In genomic region chr17:86277999-86278526, GRCm38 (mm10) we compare ENCODE assay signal across 13 mouse cellular contexts.
DNase-seq lines count a peak whose midpoint lies in the region; ATAC-seq and TF ChIP-seq lines count a peak whose summit lies in the region.
"Had no signal": no experiment of that assay in that cellular context is flagged by ENCODE, and none has a peak within 500 bp of the region (broad histone marks: within the 10 kb centered on the region; RNA-seq: fewer than 3 reads in every experiment).

No protein-coding gene starts in this region.

- WGBS in embryonic facial prominence, embryonic 14.5 days, result 79% methylated on average over 5 of the region's 5 CpGs
- WGBS in lung, postnatal 0 days, result 58% methylated on average over 5 of the region's 5 CpGs

- DNase-seq in thymus, postnatal 14 days, result peak; percentile 16
- DNase-seq in thymus, postnatal 4 days, result no peak
- no peak for DNase-seq in embryonic facial prominence, embryonic 14.5 days (ENCODE audit: low spot score)
- peak; percentile 13 for DNase-seq in lung, postnatal 0 days (ENCODE audit: low spot score)
- peak; percentile 31 for DNase-seq in splenic B cell, adult 2 months (ENCODE audit: low read depth, low spot score)
- no peak for DNase-seq in urinary bladder, adult 2 months (ENCODE audit: low spot score)
- no peak for DNase-seq in adrenal gland, postnatal 14 days
- no peak for DNase-seq in right cerebral cortex, postnatal 25 days
- DNase-seq: adrenal gland, postnatal 25 days; heart, postnatal 36 days; kidney, adult 9 months; lung, embryonic 14.5 days had no signal

- ATAC-seq in embryonic facial prominence, embryonic 14.5 days (ENCODE audit: low read depth), result no peak
- ATAC-seq in lung, postnatal 0 days, result peak; percentile 41; the same call in 1 of the 2 replicates
- ATAC-seq: midbrain, embryonic 15.5 days had no signal

- TF ChIP-seq EP300 in lung, postnatal 0 days (IDR thresholded peaks at IDR 0.05), result 0 out of 2 replicates have a peak, but pooled peaks have one; percentile 28

- no peaks in the 10 kb centered on the region for H3K36me3 ChIP-seq in embryonic facial prominence, embryonic 14.5 days (ENCODE audit: control insufficient read depth, insufficient read depth, low read length)
- H3K36me3 ChIP-seq in lung, postnatal 0 days (ENCODE audit: insufficient read depth, low read length), result no peaks in the 10 kb centered on the region
- no peaks in the 10 kb centered on the region for H3K36me3 ChIP-seq in splenic B cell, adult 2 months (ENCODE audit: control insufficient read depth, insufficient read depth, low read length, poor library complexity, severe bottlenecking)
- H3K36me3 ChIP-seq: midbrain, embryonic 15.5 days had no signal

- H3K4me2 ChIP-seq in embryonic facial prominence, embryonic 14.5 days (ENCODE audit: low read depth, low read length), result no peak overlapping the region
- H3K4me2 ChIP-seq in lung, postnatal 0 days (replicated peaks; ENCODE audit: low read depth, low read length), result no peak overlapping the region
- H3K4me2 ChIP-seq: lung, embryonic 14.5 days; midbrain, embryonic 15.5 days had no signal

- no peaks in the 10 kb centered on the region for H3K9me3 ChIP-seq in embryonic facial prominence, embryonic 14.5 days (ENCODE audit: control insufficient read depth, low read length)
- H3K9me3 ChIP-seq in lung, postnatal 0 days (ENCODE audit: low read length), result no peaks in the 10 kb centered on the region
- H3K9me3 ChIP-seq: midbrain, embryonic 15.5 days had no signal

- peak overlapping the region; percentile 62; the same call in 1 of the 2 replicates for H3K27ac ChIP-seq in embryonic facial prominence, embryonic 14.5 days (replicated peaks; ENCODE audit: low read depth, low read length)
- H3K27ac ChIP-seq in lung, postnatal 0 days (ENCODE audit: low read length), result no peak overlapping the region
- H3K27ac ChIP-seq: midbrain, embryonic 15.5 days had no signal

- H3K4me1 ChIP-seq in embryonic facial prominence, embryonic 14.5 days (ENCODE audit: control insufficient read depth, insufficient read depth, low read length), result peaks cover 52% of the 10 kb centered on the region
- H3K4me1 ChIP-seq in lung, postnatal 0 days (ENCODE audit: insufficient read depth, low read depth, low read length), result peaks cover 3% of the 10 kb centered on the region; the same call in 1 of the 2 replicates

- no peaks in the 10 kb centered on the region for H3K27me3 ChIP-seq in embryonic facial prominence, embryonic 14.5 days (replicated peaks; ENCODE audit: control insufficient read depth, insufficient read depth, low read length)
- H3K27me3 ChIP-seq in lung, postnatal 0 days (replicated peaks; ENCODE audit: insufficient read depth, low read length), result no peaks in the 10 kb centered on the region
- H3K27me3 ChIP-seq in splenic B cell, adult 2 months (ENCODE audit: control insufficient read depth, insufficient read depth, low read length, poor library complexity, severe bottlenecking), result no peaks in the 10 kb centered on the region
- H3K27me3 ChIP-seq: midbrain, embryonic 15.5 days had no signal

- H3K4me3 ChIP-seq in embryonic facial prominence, embryonic 14.5 days (ENCODE audit: low read depth, low read length), result no peak overlapping the region
- no peak overlapping the region for H3K4me3 ChIP-seq in lung, postnatal 0 days (ENCODE audit: low read depth, low read length)
- H3K4me3 ChIP-seq: midbrain, embryonic 15.5 days had no signal

- no peak for TF ChIP-seq CTCF in lung, postnatal 0 days (IDR thresholded peaks at IDR 0.05)

- H3K9ac ChIP-seq in embryonic facial prominence, embryonic 14.5 days (ENCODE audit: low read depth, low read length), result no peak overlapping the region
- H3K9ac ChIP-seq in lung, postnatal 0 days (replicated peaks; ENCODE audit: low read depth), result no peak overlapping the region
- H3K9ac ChIP-seq: lung, embryonic 14.5 days; midbrain, embryonic 15.5 days had no signal

Comparison
In these comparisons a context has a peak if more than half of its experiments do, and no peak if none do; other contexts are left out.
1. DNase-seq: peak in thymus, postnatal 14 days (single experiment), lung, postnatal 0 days (single experiment) and splenic B cell, adult 2 months (single experiment); none in thymus, postnatal 4 days (single experiment), embryonic facial prominence, embryonic 14.5 days (single experiment), urinary bladder, adult 2 months (single experiment), adrenal gland, postnatal 14 days (single experiment) and right cerebral cortex, postnatal 25 days (single experiment).